Mouse (Mus musculus) small intestine, adult 2 months (tissue): ENCODE measurements around the gene Syt8.

ENCODE experiments used
- CTCF ChIP-seq: fragments of 200-500 bp; IDR thresholded peaks from 2 replicates; pipeline ENCODE4 v1.5.1; 2012; ENCODE audit warnings: low read depth, mild to moderate bottlenecking, control low read depth, inconsistent platforms, low read length, moderate library complexity, mixed read lengths; ENCODE audit not compliant: insufficient replicate concordance, insufficient read length; ENCODE audit errors: extremely low read depth
- POLR2A ChIP-seq: fragments of 200-500 bp; IDR thresholded peaks from 2 replicates; pipeline ENCODE4 v1.6.1; 2012; ENCODE audit warnings: low read depth, mild to moderate bottlenecking, control low read depth, inconsistent platforms, low read length, moderate library complexity

- TF ChIP-seq CTCF (no peak), POLR2A (no peak)
These were observed 43.5 kb upstream of the Syt8 start for GRCm38 (mm10) chr7:142391108-142391507.
